Mouse (Mus musculus) skeletal muscle tissue, adult 2 months (tissue): ENCODE data around the gene Drc7.
"Not testable (repeated sequence)": the region's sequence is repeated elsewhere in the genome, so short reads cannot be mapped to it uniquely, and the experiment has no call there.

Experiments
- DNase-seq: peaks from one replicate; pipeline ENCODE4 v3.0.0-alpha.2; 2012; ENCODE audit warnings: low read depth, low spot score

Gene Drc7

DNA sequence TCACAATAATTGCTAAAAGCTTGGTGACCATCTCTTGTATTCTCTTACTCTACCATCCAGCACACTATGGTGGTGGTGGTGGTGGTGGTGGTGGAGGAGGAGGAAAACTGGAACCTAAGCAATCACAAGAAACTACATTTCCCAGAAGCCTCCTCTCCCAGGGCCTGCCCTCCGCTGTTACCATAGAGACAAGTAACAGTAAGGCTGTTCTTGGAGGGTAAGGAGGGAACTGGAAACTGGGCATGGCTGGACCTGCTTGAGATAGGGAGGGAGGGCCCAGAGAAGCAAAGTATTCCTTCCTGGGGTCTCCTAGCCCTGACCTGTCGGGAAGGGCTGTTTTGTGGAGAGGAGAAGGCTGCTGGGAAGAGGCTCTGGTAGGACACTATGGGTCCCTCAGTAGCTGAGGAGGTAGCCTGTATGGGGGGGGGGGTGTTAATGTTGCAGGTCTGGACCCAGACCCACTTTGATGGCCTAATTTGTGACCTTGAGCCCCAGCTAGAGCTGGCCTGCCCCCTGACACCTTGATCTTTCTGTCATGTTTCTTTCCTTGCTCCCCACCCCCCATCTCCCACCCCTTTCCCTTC, at the start of gene Drc7:
Gene Drc7, plus strand, starts transcription at position 177 of the 584 bp plus-strand sequence.
- DNase-seq = peak; percentile 13

DNA sequence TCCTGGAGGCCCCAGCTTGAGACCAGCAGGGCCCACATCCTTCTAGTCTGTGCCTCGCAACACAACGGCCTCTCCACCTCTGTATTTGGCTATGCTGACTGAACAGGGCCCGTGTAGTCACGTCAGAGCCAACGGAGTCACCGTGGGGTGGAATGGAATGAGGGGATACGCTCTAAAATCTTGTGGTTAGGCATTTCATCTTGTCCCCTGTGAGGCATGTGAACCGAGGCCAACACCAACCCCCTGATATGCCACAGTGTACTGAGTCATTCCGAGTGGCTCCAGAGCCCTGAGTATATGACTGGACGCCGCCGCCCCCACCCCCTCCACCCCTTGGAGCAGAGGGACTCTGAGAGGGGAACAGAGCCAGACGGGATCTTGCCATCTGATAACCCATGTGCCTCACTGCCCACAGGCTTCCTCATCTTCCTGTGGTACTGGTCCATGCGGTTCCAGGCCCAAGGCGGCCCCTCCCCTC, 42.4 kb upstream of the Drc7 start:
- DNase-seq = no peak

DNA sequence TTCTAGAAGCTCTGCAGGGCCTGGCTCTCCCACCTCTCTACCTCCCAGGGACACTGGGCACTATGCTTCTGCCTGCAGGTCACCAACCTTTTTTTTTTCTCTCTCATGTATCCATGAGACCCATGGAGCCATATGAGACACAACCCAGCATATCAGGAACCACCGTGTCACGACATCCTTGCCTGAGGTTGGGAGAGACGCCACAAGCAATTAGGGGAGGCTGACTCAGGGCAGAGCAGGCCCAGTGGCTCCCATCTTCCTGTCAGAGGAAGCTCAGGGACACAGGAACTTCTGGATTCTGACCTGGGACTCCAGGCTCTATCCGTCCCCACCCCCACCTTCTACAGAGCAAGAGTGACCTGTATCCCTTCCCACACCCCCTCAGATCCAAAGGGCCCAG, 39.0 kb upstream of the Drc7 start:
- no peak for DNase-seq

DNA sequence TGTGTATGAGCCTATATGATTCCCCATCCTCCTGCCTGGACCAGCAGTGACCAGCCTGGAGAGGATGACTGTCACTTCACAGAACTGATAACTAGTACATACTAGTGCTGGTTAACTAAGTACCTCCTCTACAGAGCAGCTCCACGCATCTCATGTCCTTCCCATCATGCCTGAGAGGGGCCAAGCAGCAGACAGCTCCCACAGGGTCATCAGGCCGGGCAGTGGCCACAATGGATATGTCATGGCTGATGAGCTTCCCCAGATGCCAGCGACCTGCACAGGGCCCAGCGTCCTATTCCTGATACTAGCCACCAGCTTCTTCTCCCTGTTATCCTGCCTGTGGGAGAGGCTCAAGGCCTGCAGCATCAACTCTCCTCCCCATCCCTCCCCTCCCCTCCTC, 38.2 kb upstream of the Drc7 start:
- no peak for DNase-seq

DNA sequence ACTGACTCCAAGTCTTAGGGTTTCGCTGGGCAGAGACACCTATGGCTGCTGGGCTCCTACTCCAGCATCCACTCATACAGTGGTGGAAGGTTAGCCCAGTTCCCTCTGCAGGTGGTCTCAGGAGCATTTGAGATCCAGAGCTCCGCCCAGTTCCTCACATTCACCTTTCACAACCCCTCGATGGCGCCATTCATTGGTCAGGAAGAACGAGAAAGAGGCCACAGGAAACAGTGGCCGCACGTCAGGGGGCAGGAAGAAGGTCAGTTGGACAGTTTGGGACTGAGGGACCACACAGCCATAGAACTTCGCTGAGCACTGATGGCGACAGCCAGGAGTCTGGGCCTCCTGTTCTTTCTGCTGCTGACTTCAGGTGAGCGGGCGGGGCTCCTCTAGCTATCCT, 37.5 kb upstream of the Drc7 start, which contains the start of gene Adgrg3:
Gene Adgrg3, plus strand, starts transcription at position 242 of the 400 bp plus-strand sequence.
- no peak for DNase-seq

DNA sequence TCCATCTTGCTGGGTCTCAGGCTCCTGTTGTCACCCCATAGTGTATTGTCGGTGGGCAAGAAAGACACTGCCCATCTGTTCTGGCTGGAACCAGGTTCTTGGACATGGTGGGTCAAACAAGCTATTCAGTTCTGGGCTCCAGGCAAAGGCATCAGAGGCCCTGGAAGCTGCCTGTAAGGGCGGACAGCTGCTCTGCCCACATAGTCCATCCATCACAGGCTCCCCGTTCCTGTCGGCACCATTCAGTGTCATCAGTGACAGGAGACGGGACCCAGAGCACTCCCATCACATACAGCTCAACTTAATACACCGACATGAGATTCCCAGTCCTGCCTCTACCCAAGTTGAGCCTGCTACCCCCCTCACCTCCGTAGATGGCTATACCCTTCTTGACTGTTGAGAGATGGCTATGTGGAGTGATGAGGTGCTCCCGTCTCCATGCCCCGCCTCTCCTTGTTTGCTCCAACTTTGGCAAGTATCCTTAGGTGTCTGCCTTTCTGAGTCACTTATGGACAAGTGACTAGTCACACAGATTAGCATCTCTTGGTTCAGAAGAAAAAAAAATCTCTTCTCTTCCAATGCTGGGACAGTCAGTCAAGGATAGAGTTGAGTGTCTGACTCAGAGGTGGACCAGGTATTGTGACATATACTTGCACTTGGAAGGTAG, 36.8 kb upstream of the Drc7 start:
- no peak for DNase-seq

DNA sequence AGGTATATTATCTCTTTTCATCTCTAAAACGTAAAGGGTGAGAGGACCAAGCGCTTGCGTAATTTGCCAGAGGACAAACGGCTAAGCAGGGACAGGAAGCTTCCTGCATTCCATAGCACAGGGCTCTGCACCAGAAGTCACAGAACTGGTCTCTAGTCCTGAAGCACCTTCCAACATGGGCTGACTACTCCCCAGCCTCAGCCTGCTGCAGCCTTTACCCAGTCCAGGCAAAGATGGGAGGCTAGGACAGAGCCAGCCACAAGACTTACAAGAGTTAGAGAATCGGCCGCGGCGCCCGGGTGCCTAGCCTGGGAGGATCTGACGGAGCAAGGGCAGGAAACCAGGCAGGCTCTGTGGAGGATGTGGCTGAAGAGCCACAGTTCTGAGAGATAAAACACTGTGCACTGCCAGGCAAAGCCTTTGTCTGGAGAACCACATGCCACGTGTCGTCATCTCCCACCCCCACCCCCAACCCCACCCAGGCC, 34.6 kb upstream of the Drc7 start:
- no peak for DNase-seq

DNA sequence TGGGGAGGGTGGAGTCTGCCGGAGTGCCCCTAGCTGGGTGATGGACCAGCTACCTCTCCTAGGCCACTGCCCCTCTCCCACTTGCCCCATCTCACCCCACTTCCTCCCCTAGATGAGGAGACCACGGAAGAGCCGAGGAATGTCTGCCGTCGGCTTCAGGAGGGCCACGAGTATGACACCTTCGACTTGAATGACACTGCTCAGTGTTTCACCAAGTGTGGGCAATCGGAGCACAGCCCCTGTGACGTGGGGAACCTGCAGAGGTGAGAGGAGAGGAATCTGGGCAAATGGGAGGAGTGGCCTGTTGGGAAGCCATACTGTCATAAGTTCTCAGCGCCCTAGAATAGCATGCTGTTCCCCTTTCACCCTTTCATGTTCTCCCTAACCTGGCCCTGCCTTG, 34.1 kb upstream of the Drc7 start:
- no peak for DNase-seq

DNA sequence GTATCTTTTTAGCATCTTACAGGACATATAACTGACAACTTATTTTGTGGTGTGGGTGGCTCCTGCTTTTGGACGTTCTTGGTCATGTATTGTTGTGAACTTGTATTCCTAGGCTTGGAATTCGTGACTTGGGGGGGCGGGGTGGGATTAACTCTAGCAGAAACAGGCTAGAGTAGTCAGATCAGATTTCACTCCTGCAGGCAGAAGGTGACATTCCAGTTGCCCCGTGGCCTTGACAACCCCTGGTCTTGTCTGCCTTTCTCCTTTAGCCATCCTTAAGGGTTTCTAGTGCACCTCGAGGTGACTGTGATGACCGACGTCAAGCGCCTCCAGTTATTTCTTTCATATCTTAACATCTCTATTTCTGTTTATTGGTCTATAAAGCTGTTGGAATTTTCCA, 31.7 kb upstream of the Drc7 start:
- no peak for DNase-seq

DNA sequence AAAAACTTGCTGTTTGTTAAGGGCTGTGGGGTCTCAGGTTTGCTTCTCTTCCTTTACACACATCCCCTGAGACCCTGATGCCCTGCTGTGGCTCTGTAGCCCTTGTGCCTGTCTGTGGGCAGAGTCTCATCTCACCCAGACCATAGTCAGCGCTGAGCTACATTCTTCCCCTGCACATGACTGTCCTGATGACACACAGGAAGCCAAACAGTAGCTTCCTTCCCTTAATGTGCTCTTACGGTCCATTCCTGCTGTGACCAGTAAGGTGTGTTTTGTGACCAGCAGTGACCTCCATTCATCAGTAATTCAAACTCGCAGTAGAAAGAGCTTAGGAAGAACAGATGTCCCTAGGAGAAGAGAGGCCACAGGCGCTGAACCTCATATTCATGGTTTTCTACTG, 30.5 kb upstream of the Drc7 start:
- no peak for DNase-seq

DNA sequence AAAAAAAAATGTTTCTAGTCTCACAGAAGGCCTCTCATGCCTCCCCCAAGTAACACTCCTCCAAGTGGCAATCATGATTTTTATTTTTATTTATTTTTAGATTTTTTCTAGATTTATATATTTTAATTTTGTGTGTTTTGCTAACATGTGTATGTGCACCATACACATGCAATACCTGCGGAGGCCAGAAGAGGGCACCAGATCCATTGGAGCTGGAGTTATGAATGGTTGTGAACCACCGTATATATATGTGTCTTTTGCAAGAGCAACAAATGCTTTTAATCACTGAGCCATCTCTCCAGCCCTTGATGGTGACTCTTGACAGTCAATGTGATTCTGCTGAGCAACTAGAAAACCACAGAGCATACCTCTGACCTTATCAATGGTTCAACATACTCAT, 29.5 kb upstream of the Drc7 start:
- no peak for DNase-seq

DNA sequence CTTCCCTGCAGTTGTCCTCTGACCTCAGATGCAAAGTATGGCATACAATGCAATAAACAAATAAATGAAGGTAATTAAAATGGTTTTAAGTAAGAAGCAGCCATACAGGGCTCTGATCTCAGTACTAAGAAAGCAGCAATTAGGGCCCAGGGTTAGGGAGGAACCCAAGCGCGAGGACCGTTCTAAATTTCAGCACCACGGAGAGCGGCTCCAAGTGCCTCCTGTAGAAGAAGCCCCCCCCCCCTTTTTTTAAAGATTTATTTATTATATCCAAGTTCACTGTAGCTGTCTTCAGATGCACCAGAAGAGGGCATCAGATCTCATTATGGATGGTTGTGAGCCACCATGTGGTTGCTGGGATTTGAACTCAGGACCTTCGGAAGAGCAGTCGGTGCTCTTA, 26.5 kb upstream of the Drc7 start:
- DNase-seq = not testable (repeated sequence)

DNA sequence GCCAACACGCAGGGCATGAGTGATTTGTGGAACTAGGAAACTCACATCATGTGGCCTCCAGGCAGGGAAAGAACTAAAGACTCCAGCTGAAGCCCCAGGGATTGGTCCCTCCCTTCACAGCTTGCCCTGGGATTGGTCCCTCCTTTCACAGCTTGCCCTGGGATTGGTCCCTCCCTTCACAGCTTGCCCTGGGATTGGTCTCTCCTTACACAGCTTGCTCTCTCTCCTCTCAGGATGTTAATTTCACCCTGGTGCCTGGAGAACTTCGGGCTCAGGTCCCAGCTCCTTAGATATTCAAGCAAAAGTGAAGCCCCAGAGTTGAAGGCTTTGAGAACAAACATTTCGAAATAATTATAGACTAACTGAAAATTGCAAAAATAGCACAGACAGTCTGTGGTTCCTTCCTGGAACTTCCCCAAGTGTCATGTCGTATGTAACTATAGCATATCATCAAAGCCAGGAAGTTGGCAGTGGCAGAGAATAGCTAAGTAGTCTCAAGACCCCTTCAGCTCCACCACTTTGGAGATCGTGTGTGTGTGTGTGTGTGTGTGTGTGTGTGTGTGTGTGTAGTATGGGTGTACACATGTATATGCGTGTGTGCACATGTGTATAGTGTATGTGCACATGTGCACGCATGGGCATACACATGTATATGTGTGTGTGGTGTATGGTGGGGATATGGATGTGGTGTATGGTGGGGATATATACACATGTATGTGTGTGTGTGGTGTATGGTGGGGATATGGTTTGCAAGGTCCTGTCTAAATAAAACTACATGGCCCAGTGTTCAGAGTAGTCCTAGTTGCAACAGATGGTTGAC, 17.6 kb upstream of the Drc7 start:
- DNase-seq = peak; percentile 40

DNA sequence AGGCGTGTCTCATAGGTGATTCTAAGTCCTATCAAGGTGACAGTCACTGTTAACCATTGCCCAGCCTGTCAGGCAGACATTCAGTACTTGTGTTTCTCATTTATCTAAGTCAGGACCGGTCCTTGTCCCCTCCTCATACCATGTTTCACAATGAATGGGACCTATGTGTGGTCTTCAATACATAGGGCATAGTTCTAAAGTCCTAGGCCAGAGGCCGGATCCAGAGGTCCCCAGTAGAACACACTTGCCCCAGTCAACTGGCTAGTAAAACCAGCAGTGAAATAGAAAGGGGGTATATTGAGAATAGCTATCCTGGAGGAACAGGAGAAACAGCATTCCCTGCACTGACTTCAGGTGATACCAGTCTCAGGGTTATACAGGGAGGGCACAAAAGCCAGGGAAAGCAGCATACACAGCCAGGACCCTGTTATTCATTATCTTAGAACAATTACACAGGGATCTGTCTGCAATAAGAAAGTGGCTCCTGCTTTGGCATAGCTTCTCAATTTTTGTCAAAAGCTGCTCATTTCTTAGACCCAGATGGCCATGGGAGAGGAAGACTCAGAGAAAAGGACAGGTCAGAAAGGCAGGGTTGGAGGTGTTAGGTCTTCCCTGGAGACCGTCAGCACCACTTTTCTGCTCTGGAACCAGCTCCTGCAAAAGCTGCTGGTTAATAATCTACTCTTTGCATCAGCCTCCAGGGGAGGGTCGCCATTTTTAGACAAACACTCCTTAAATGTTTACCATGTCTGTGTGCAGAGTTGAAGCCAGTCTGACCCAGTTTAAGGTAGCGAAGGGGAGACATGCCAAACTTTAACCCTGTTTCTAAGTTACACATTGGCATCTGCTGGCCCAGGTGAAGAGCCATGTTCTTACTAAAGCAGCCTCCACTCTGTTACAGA, 12.8 kb upstream of the Drc7 start:
- no peak for DNase-seq

DNA sequence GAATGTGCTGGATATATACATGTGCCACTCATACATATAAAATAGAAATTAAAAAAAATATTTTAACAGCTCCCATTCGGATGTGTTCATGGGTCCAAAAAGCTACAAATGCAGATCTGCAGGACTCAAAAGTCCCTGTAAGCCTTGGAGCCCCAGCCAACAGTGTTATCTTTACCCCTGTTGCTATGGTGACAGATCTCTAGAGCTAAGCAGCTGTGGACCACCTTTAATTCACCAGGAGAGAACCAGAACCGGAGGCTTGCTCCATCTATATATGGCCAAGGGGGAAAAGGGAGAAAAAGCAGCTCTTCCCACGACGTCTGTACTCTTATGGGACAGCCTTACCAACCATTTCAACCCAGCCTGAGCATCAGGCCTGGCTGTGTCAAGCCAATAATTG, 10.1 kb upstream of the Drc7 start:
- no peak for DNase-seq

DNA sequence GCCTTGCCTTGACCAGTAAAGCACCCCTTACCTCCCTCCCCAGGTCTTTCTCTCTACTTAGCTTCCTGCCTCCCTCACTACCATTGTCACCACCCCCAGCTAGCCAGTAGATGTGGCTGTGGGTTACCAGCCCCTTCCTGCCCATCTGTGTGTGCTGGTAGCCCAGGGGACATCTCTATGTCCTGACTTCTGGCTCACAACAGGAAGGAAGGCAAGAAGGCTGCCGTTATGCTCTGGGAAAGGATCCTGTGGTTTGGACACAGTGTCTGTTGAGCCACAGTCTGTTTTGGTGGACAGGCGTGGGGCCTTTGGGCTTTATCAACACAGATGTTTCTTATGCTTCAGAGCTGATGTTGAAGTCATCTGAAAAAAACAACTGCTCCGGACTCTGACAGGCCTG, 7.9 kb upstream of the Drc7 start:
- DNase-seq = peak; percentile 14

DNA sequence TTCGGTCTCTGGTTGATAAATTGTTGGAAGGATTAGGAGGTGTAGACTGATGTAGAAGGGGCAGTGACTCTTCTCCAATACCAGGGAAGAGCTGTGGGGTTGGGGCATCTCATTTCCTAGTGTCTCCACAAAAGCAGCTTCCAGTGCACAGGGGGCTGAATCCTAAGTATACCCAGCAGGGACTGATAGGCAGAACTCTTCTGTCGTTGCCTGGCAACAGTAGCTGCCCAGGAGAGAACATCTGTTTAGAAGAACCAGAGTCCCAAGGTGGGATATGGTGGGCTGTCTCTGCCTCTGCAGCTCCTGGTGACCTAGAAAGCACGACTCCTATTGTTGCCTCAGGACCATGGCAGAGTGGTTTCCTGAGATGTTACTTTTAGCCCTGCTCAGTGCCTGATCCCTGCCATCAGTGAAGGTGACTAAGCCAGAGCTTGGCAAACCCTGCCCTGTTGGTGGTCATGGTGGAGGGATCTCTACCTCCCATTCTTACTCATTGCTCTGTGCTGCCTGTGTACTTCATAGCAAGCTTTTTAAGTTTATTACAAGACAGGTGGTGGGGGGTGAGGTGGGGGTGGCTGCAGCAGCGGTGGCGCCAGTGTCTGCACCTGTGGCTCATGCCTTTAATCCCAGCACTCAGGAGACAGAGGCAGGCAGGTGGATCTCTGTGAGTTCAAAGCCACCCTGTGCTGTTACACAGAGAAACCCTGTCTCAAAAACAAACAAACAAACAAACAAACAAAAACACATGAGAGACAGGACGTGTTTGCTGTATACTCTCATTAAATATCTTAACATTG, 6.8 kb upstream of the Drc7 start:
- DNase-seq = no peak

DNA sequence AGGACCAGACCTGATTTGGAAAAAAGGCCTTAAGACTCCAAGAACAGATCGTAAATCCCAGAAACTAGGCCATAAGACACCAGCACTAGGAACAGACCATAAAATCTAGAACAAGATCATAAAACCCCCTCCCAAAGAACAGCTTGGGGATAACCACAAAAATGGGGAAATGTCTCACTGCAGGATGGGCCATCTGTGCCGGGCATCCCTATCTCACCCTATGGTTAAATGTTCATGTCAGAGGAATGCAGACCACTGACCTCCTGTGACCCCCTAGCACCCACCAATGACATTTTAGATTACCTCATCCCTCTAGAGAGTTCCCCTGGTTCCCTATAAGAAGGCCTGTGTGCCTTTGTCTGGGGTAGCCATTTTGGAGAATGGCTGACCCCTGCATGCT, 5.3 kb upstream of the Drc7 start:
- no peak for DNase-seq

DNA sequence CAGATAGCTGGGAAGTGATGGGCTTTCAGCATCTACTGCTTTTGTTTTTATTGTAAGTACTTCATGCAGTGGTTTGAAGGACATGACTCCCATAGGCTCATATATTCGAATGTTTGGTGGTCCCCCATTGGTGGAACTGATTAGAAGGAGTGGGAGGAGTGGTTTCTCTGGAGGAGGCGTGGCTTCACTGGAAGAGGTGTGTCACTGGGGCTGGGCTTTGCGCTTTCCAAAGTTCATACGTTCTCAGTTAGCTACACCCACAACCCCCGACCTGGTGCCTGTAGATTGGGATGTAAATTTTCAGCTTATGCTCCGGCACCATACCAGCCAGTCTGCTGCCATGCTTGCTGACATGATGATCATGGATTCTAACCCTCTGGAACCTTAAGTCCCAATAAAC, 465 bp upstream of the Drc7 start:
- no peak for DNase-seq

DNA sequence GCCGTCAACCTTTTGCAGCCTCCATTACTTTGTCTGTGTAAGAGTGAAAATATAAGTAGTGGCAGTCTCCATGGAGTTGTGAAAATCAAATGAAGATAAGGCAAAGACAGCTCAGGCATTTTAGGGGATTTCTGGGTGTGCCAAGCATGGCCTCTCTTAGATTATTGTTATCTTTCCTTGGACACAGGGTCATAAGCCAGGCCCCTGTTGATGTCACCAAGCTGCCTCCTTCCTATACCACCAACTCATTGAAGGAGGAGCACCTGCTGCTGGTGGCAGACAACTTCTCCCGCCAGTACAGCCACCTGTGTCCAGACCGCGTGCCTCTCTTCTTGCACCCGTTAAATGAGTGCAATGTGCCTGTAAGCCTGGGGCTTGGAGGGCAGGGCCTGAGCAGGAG, 1.5 kb downstream of the Drc7 start:
- no peak for DNase-seq

DNA sequence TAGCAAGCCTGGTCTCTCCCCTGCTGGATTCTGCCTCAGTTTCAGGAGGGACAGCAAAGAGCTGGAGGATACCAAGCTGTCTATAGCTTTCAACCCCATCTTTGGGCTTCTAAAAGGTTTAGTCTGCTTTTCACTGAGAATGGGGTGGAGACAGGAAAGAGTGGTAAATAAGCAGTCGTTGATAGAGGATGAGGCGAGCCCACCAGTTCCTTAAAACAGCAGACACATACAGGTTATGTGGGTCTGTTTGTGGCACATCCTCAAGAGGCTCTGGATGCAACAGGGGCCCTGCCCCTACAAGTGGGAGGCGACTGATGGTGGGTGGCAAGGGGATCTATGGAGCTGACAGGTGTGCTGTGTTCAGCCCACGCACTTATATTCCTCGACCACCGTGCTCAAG, 3.8 kb downstream of the Drc7 start:
- no peak for DNase-seq
